Mouse (Mus musculus): ENCODE measurements at regions not wholly inside any gene's neighbourhood (a gene's known extent, or its start where the extent isn't known, plus 50 kb on each side); places are given as distances from the start of the nearest gene placed in this dataset.

- H3K4me1 ChIP-seq (replicated peaks): no peaks in the 10 kb centered on the region
- no peak overlapping the region for H3K27ac ChIP-seq
- no peaks in the 10 kb centered on the region for H3K9me3 ChIP-seq
- H3K4me3 ChIP-seq (replicated peaks): no peak overlapping the region
- no peaks in the 10 kb centered on the region for H3K36me3 ChIP-seq
- no peaks in the 10 kb centered on the region for H3K27me3 ChIP-seq
- H3K4me2 ChIP-seq (replicated peaks): no peak overlapping the region
- H3K9ac ChIP-seq (replicated peaks): no peak overlapping the region
- WGBS: 65% methylated on average over 3 of the region's 3 CpGs
- ATAC-seq: no peak
Observed at GRCm38 (mm10) chr9:12879753-12880490, 365.7 kb downstream of the Jrkl start.

GRCm38 (mm10) chr9:12876496-12876895 lies 369.1 kb downstream of the Jrkl start:
- ATAC-seq: no peak
- Histone ChIP-seq H3K27me3 (no peaks in the 10 kb centered on the region), H3K4me3 (replicated peaks) (no peak overlapping the region)

GRCm38 (mm10) chr9:12870941-12871340 lies 374.7 kb downstream of the Jrkl start:
- no peak overlapping the region for H3K27ac ChIP-seq
- H3K4me2 ChIP-seq (replicated peaks): no peak overlapping the region
- H3K9me3 ChIP-seq: no peaks in the 10 kb centered on the region
- H3K9ac ChIP-seq (replicated peaks): no peak overlapping the region
- H3K4me1 ChIP-seq (replicated peaks): no peaks in the 10 kb centered on the region
- no peak overlapping the region for H3K4me3 ChIP-seq (replicated peaks)
- 89% methylated on average over 3 of the region's 3 CpGs for WGBS
- ATAC-seq: no peak
- no peaks in the 10 kb centered on the region for H3K36me3 ChIP-seq
- H3K27me3 ChIP-seq: no peaks in the 10 kb centered on the region

More at GRCm38 (mm10) chr9:12876496-12876895, 369.1 kb downstream of the Jrkl start:
- Histone ChIP-seq H3K27ac (no peak overlapping the region), H3K9me3 (no peaks in the 10 kb centered on the region), H3K36me3 (no peaks in the 10 kb centered on the region), H3K9ac (replicated peaks) (no peak overlapping the region), H3K4me2 (replicated peaks) (no peak overlapping the region), H3K4me1 (replicated peaks) (no peaks in the 10 kb centered on the region)
- 66% methylated on average over 1 of the region's 1 CpGs for WGBS

Data from midbrain, embryonic 13.5 days (tissue).